Mouse (Mus musculus) CH12.LX (cell line): ENCODE measurements around the gene Dlg2. TPM values are rescaled to one million over a fixed set of nuclear protein-coding genes. Genes with fewer than 3 reads are reported as not detected.

Source experiments
- DNase-seq: peaks from one replicate; pipeline ENCODE4 v3.0.0-alpha.2; 2013; ENCODE audit errors: extremely low read depth
- H3K27ac ChIP-seq: 2 replicates; pipeline ENCODE4 v1.5.1; 2012; ENCODE audit warnings: low read depth, mild to moderate bottlenecking, control low read depth, moderate library complexity; ENCODE audit not compliant: insufficient read depth
- H3K27me3 ChIP-seq: replicated peaks from 2 replicates; pipeline ENCODE3; 2012; ENCODE audit warnings: inconsistent platforms
- H3K36me3 ChIP-seq, 2 experiments: replicated peaks in 1 of 2; 2 replicates each; pipeline versions ENCODE3 to v1.6.1; 2012; ENCODE audit warnings: inconsistent platforms in 1 of 2, low read length in 1 of 2, mild to moderate bottlenecking in 1 of 2, mixed read lengths in 1 of 2, moderate library complexity in 1 of 2; ENCODE audit not compliant: control insufficient read depth in 1 of 2, insufficient read depth in 1 of 2
- H3K4me1 ChIP-seq, 2 experiments: 2 replicates each; pipeline ENCODE4 v1.6.1; 2012; ENCODE audit warnings: inconsistent platforms in 1 of 2, moderate library complexity in 1 of 2; ENCODE audit not compliant: insufficient read depth in 2 of 2, control insufficient read depth in 1 of 2
- H3K4me2 ChIP-seq: 2 replicates; pipeline ENCODE4 v1.6.1; 2012; ENCODE audit warnings: low read depth, mild to moderate bottlenecking, control low read depth; ENCODE audit not compliant: poor library complexity, insufficient read depth, severe bottlenecking
- H3K4me3 ChIP-seq, 3 experiments: fragments of 150-350 bp in 1 of 3; sonication (generic) in 1 of 3; replicated peaks in 1 of 3; 2 replicates each; pipeline versions ENCODE3 to v1.5.1; 2011 to 2012; ENCODE audit warnings: low read depth in 2 of 3, low read length in 2 of 3, mild to moderate bottlenecking in 2 of 3, moderate library complexity in 2 of 3, control low read depth in 1 of 3, improper control_type of control experiment in 1 of 3, inconsistent platforms in 1 of 3, mixed read lengths in 1 of 3; ENCODE audit not compliant: poor library complexity in 1 of 3
- H3K79me2 ChIP-seq: replicated peaks from 2 replicates; pipeline ENCODE4 v1.6.1; 2012; ENCODE audit warnings: mild to moderate bottlenecking, moderate library complexity; ENCODE audit not compliant: control insufficient read depth, poor library complexity, insufficient read depth, severe bottlenecking; ENCODE audit errors: extremely low read depth
- H3K9ac ChIP-seq: 2 replicates; pipeline ENCODE4 v1.6.1; 2012; ENCODE audit warnings: low read depth, mild to moderate bottlenecking, control low read depth, moderate library complexity; ENCODE audit not compliant: insufficient read depth
- H3K9me3 ChIP-seq: replicated peaks from 2 replicates; pipeline ENCODE3; 2012; ENCODE audit warnings: low read length, inconsistent platforms, mixed read lengths
- BHLHE40 ChIP-seq: IDR thresholded peaks from 2 replicates; pipeline ENCODE4 v1.6.1; 2011; ENCODE audit warnings: mild to moderate bottlenecking, low read depth, low read length, improper control_type of control experiment
- CHD2 ChIP-seq: IDR thresholded peaks from 2 replicates; pipeline ENCODE4 v1.6.1; 2011; ENCODE audit warnings: low read length, improper control_type of control experiment
- ETS1 ChIP-seq: conservative IDR thresholded peaks from 2 replicates; pipeline ENCODE4 v1.6.1; 2012; ENCODE audit warnings: low read depth, mild to moderate bottlenecking, inconsistent platforms, low read length, improper control_type of control experiment, moderate library complexity
- GABPA ChIP-seq: IDR thresholded peaks from 2 replicates; pipeline ENCODE4 v1.6.1; 2012; ENCODE audit warnings: low read depth, low read length, improper control_type of control experiment, inconsistent platforms; ENCODE audit not compliant: insufficient replicate concordance
- HCFC1 ChIP-seq: IDR thresholded peaks from 2 replicates; pipeline ENCODE4 v1.6.1; 2012; ENCODE audit warnings: low read depth, mild to moderate bottlenecking, inconsistent platforms, low read length, improper control_type of control experiment
- IRF4 ChIP-seq: IDR thresholded peaks from 2 replicates; pipeline ENCODE4 v1.6.1; 2014; ENCODE audit warnings: low read depth, mild to moderate bottlenecking, inconsistent platforms, low read length, improper control_type of control experiment
- MAFK ChIP-seq: IDR thresholded peaks from 2 replicates; pipeline ENCODE4 v1.6.1; 2011; ENCODE audit warnings: low read length, improper control_type of control experiment; ENCODE audit not compliant: insufficient replicate concordance
- MAZ ChIP-seq: IDR thresholded peaks from 2 replicates; pipeline ENCODE4 v1.6.1; 2012; ENCODE audit warnings: low read depth, mild to moderate bottlenecking, inconsistent platforms, low read length, improper control_type of control experiment, moderate library complexity
- MXI1 ChIP-seq: IDR thresholded peaks from 2 replicates; pipeline ENCODE4 v1.6.1; 2011; ENCODE audit warnings: mild to moderate bottlenecking, low read depth, low read length, improper control_type of control experiment
- MYC ChIP-seq: IDR thresholded peaks from 2 replicates; pipeline ENCODE4 v1.6.1; 2011; ENCODE audit warnings: low read depth, mild to moderate bottlenecking, improper control_type of control experiment, low read length
- PAX5 ChIP-seq: IDR thresholded peaks from 2 replicates; pipeline ENCODE4 v1.6.1; 2012; ENCODE audit warnings: low read length, inconsistent platforms, mixed read lengths
- POLR2AphosphoS2 ChIP-seq: IDR thresholded peaks from 2 replicates; pipeline ENCODE4 v1.6.1; 2011; ENCODE audit warnings: low read depth, low read length, improper control_type of control experiment
- RAD21 ChIP-seq: IDR thresholded peaks from 2 replicates; pipeline ENCODE4 v1.6.1; 2011; ENCODE audit warnings: low read depth, mild to moderate bottlenecking, low read length, improper control_type of control experiment, moderate library complexity
- RCOR1 ChIP-seq: conservative IDR thresholded peaks from 2 replicates; pipeline ENCODE4 v1.6.1; 2012; ENCODE audit warnings: low read depth, mild to moderate bottlenecking, inconsistent platforms, low read length, improper control_type of control experiment
- SMC3 ChIP-seq: IDR thresholded peaks from 2 replicates; pipeline ENCODE4 v1.6.1; 2011; ENCODE audit warnings: low read depth, low read length, improper control_type of control experiment
- USF2 ChIP-seq: conservative IDR thresholded peaks from 2 replicates; pipeline ENCODE4 v1.6.1; 2011; ENCODE audit warnings: low read depth, low read length, improper control_type of control experiment
- ZMIZ1 ChIP-seq: IDR thresholded peaks from 2 replicates; pipeline ENCODE4 v1.6.1; 2012; ENCODE audit warnings: low read depth, mild to moderate bottlenecking, inconsistent platforms, low read length, improper control_type of control experiment
- ZNF384 ChIP-seq: IDR thresholded peaks from 2 replicates; pipeline ENCODE4 v1.6.1; 2012; ENCODE audit warnings: low read depth, low read length, improper control_type of control experiment, inconsistent platforms
- dilution Hi-C: fragments of 300-500 bp; cut with MboI; formaldehyde crosslinking; loops from 2 replicates; pipeline ENCODE4 v1.14.3; 2020; ENCODE audit warnings: low sequenced_read_pairs; ENCODE audit not compliant: extremely low pct_unique_long_range_greater_than_20kb, extremely low pct_ligation_motif_present
- in situ Hi-C: fragments of 300-500 bp; cut with MboI; formaldehyde crosslinking; loops from 3 replicates; pipeline ENCODE4 v1.14.3; 2019; ENCODE audit warnings: low sequenced_read_pairs, low pct_ligation_motif_present, low pct_unique_long_range_greater_than_20kb, mixed read lengths
- polyA plus RNA-seq: library from polyadenylated mRNA; unstranded; fragments of >175 nt; gene quantifications from 2 replicates; pipeline ENCODE4 v1.2.1, GENCODE M21; 2012; ENCODE audit warnings: low read depth; ENCODE audit not compliant: insufficient read length
- total RNA-seq, 2 experiments: library from RNA; depleted of rRNA; stranded (reverse); fragments of 300-350 nt in 1 of 2; fragments of >200 nt in 1 of 2; gene quantifications; 2 replicates each; pipeline ENCODE4 v1.2.3; 2012 to 2014

Dlg2 gene
- total and polyA plus RNA-seq, 3 experiments = 0.36 TPM; not detected in 2

DNA sequence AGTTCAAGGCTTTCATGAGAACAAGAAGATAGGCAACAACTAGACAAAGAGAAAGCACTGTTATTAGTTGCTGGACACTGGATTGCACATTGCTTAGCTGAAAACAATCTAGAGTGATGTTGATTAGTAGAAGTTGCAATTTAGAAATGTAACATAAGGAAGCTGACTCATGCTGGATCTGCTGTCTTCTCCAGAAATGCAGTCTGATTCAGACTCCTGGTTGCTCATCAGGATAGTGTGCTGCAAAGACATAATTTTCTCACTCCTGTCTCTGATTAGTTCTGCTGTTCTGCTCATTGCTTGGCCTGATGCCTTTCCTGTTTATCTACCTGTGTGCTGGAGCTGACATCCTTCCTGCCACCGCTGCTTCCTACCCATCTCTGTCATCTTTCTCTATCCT lies 1572.4 kb downstream of the Dlg2 start:
- no peak for TF ChIP-seq PAX5
- no peak for TF ChIP-seq CHD2
- TF ChIP-seq RCOR1 = no peak
- TF ChIP-seq GABPA = no peak
- TF ChIP-seq ETS1 = no peak
- no peak for TF ChIP-seq SMC3
- TF ChIP-seq ZNF384 = no peak
- TF ChIP-seq ZMIZ1 = no peak
- no peak for TF ChIP-seq IRF4
- no peak for TF ChIP-seq BHLHE40
- no peak for TF ChIP-seq MXI1
- TF ChIP-seq POLR2AphosphoS2 = no peak
- no peak for TF ChIP-seq RAD21
- TF ChIP-seq MAFK = no peak
- no peak for TF ChIP-seq HCFC1
- no peak for TF ChIP-seq USF2
- no peak for TF ChIP-seq MAZ
- TF ChIP-seq MYC = no peak
- dilution Hi-C loops = no loop called here

DNA sequence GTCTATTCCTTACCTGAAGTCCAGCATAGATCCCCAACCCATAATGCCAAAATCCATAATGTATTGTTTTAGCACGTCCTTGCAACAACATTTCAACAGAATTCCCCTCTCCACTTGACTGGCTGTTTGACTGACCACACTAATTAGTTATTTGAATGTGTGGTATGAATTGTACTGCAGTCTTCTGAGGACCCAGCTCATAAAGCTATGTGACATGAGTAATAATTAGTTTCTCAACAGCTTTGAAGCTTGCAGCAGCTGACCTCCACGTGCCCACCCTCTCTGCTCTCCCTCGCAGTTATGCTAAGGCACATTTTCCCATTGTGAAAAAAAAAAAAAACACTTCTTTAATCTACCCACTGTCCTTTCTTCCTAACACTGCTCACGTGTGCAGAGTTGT lies 1590.4 kb downstream of the Dlg2 start:
- DNase-seq = no peak
- no peaks in the 10 kb centered on the region for H3K79me2 ChIP-seq
- no peaks in the 10 kb centered on the region for H3K9me3 ChIP-seq
- no peaks in the 10 kb centered on the region for H3K36me3 ChIP-seq
- dilution Hi-C loops (no loop called here), in situ Hi-C loops (no loop called here)
- TF ChIP-seq ETS1 = no peak
- 0 out of 2 replicates have a peak, but pooled peaks have one; percentile 14 for TF ChIP-seq BHLHE40
- no peak overlapping the region for H3K27ac ChIP-seq
- H3K9ac ChIP-seq = no peak overlapping the region
- H3K4me2 ChIP-seq = no peak overlapping the region
- no peak overlapping the region for H3K4me3 ChIP-seq
- H3K4me1 ChIP-seq = peaks cover 6 to 12% of the 10 kb centered on the region in 2 experiments; a peak in 3 of 4 replicates
- no peaks in the 10 kb centered on the region for H3K27me3 ChIP-seq

More for the DNA sequence above, 1572.4 kb downstream of the Dlg2 start:
- no peak overlapping the region for H3K9ac ChIP-seq
- no peaks in the 10 kb centered on the region for H3K9me3 ChIP-seq
- DNase-seq = no peak
- H3K79me2 ChIP-seq = no peaks in the 10 kb centered on the region
- H3K36me3 ChIP-seq = no peaks in the 10 kb centered on the region
- in situ Hi-C loops = no loop called here
- no peak overlapping the region for H3K4me3 ChIP-seq
- no peaks in the 10 kb centered on the region for H3K27me3 ChIP-seq
- no peak overlapping the region for H3K4me2 ChIP-seq
- no peak overlapping the region for H3K27ac ChIP-seq
- no peaks in the 10 kb centered on the region for H3K4me1 ChIP-seq
